Mouse (Mus musculus) left cerebral cortex, adult 11 months (tissue): ENCODE measurements at regions not wholly inside any gene's neighbourhood (a gene's known extent, or its start where the extent isn't known, plus 50 kb on each side); places are given as distances from the start of the nearest gene placed in this dataset.

Source experiments
- DNase-seq: peaks from one replicate; pipeline ENCODE4 v3.0.0; 2022; ENCODE audit warnings: low spot score

GRCm38 (mm10) chr12:46138646-46139045 is 680.1 kb downstream of the Nova1 start:
- no peak for DNase-seq

- no peak for DNase-seq
Measured at GRCm38 (mm10) chr12:46125867-46126266, 692.9 kb downstream of the Nova1 start.

GRCm38 (mm10) chr12:46111352-46111751 is 707.4 kb downstream of the Nova1 start:
- DNase-seq, result no peak

GRCm38 (mm10) chr12:46083356-46083755 is 735.4 kb downstream of the Nova1 start:
- DNase-seq, result no peak

- DNase-seq, result no peak
Measured at GRCm38 (mm10) chr12:46075789-46076217, 742.9 kb downstream of the Nova1 start.

GRCm38 (mm10) chr12:46075355-46075754 is 743.4 kb downstream of the Nova1 start:
- no peak for DNase-seq

- peak; percentile 23 for DNase-seq
Measured at GRCm38 (mm10) chr12:46066896-46067295, 751.8 kb downstream of the Nova1 start.

GRCm38 (mm10) chr12:46040626-46041025 is 778.1 kb downstream of the Nova1 start:
- DNase-seq, result peak; percentile 57

GRCm38 (mm10) chr12:46040216-46040615 is 778.5 kb downstream of the Nova1 start:
- peak; percentile 3 for DNase-seq

- DNase-seq, result no peak
Measured at GRCm38 (mm10) chr12:46036540-46037094, 782.1 kb downstream of the Nova1 start.

- DNase-seq, result no peak
Measured at GRCm38 (mm10) chr12:46025266-46025665, 793.5 kb downstream of the Nova1 start.

GRCm38 (mm10) chr12:46021546-46021910 is 797.2 kb downstream of the Nova1 start:
- DNase-seq, result no peak

- no peak for DNase-seq
Measured at GRCm38 (mm10) chr12:46020835-46021545, 797.7 kb downstream of the Nova1 start.

GRCm38 (mm10) chr12:45977691-45978414 is 840.9 kb downstream of the Nova1 start:
- DNase-seq, result no peak

- DNase-seq, result no peak
Measured at GRCm38 (mm10) chr12:45975780-45976179, 842.9 kb downstream of the Nova1 start.

- DNase-seq, result no peak
Measured at GRCm38 (mm10) chr12:45970472-45970871, 848.3 kb downstream of the Nova1 start.

- no peak for DNase-seq
Measured at GRCm38 (mm10) chr12:45969881-45970280, 848.8 kb downstream of the Nova1 start.

- DNase-seq, result no peak
Measured at GRCm38 (mm10) chr12:45946918-45947317, 871.8 kb downstream of the Nova1 start.

- DNase-seq, result no peak
Measured at GRCm38 (mm10) chr12:45944464-45944863, 870.0 kb upstream of the Stxbp6 start.

- DNase-seq, result no peak
Measured at GRCm38 (mm10) chr12:45942402-45942801, 867.9 kb upstream of the Stxbp6 start.

GRCm38 (mm10) chr12:45933388-45933787 is 858.9 kb upstream of the Stxbp6 start:
- DNase-seq, result peak; percentile 37

- DNase-seq, result peak; percentile 23
Measured at GRCm38 (mm10) chr12:45932251-45932650, 857.7 kb upstream of the Stxbp6 start.

GRCm38 (mm10) chr12:45929760-45930150 is 855.2 kb upstream of the Stxbp6 start:
- peak; percentile 39 for DNase-seq
